Mouse (Mus musculus) embryo, embryonic 11.5 days (tissue): ENCODE measurements around the gene Atat1.
"Not testable (repeated sequence)": the region's sequence is repeated elsewhere in the genome, so short reads cannot be mapped to it uniquely, and the experiment has no call there.

Experiments
- DNase-seq: peaks from one replicate; pipeline ENCODE4 v3.0.0-alpha.2; 2012; ENCODE audit warnings: low read depth, low spot score

Atat1 gene

DNA sequence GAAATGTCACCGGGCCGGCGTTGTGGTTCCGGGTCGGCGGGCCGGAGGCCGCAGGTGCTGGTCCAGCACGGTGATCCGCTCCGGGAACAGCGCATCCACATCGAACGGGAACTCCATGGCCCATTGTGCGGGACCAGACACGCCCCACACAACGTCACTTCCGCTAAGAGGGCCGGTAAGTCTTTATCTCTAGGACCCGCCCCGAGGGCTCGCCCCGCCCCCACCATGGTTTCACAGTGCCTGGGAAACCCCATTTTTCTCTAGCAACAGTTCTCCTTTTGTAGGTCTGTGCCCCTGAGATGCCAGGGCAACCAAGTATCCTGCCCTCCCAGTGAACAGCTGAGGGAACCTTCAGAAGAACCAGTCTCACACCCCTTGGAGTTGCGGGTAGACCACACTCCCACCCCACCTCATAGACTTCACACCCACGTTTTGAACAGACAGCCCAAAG is at the start of gene Atat1:
Gene Atat1 (minus strand): TSS at position 157 of the 451 bp plus-strand sequence.
- peak; percentile 92 for DNase-seq

DNA sequence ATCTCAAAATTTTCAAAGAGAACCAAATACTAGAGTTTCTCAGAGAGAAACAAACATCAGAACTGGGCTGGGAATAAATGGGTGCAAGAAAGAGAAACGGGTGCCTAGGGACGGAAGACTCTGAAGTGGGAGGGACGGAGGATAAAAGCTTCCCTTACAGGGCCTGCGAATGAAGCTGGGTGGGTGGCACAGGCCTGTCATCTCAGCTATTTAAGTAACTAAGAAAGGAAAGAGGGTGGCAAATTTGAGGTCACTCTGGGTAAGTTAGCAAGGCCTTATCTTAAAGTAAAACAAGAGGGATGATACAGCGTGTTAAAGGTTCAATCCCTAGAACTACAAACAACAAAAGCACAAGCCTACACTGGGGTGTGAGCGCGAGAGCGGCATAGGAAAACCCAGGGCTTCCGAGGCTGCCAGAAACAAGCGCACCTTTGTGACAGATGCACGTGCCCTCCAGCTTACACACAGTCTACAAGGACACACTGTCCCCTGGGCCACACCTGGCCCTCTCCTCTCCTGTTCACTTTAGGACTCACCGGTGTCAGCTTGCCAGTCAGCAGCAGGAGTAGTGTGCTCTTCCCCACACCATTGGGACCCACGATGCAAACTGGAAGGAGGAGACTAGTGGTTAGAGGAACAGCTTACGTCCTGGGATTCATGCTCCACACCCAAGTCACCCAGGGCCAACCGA is 48.8 kb upstream of the Atat1 start:
- DNase-seq = no peak

DNA sequence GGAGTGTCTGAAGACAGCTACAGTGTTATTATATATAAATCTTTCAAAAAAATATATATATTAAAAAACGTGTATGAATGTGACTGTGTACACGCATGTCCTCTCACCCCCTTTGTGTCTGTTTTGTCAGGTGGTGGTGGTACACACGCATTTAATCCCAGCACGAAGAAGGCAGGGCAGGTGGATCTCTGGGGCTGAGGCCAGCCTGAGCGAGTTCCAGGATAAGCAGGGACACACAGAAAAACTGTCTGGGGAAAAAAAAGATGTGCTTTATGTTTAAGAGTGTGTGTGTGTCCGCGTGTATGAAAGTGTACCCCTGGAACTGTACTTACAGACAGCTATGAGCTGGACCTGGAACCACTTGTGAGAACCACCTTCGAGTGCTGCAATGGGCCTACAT is 44.8 kb upstream of the Atat1 start:
- no peak for DNase-seq

DNA sequence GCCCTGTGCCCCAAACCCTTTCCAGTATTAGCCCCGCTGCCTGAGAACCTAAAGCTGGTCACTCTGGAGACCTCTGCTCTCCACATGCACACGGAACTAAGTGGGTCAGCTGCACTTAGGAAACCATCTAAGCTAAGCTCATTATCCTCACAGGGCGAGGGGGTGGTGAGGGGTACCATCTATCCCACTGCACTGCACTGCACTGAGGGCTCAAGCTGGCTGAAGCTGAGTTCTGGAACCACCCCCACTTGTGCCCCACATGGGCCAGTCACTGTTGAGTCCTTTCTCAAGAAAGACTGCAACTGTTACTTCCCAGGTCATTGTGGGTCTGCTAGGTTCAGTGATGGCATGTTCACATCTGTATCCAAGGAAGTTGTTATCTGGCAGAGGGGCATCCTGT is 42.7 kb upstream of the Atat1 start:
- DNase-seq = not testable (repeated sequence)

DNA sequence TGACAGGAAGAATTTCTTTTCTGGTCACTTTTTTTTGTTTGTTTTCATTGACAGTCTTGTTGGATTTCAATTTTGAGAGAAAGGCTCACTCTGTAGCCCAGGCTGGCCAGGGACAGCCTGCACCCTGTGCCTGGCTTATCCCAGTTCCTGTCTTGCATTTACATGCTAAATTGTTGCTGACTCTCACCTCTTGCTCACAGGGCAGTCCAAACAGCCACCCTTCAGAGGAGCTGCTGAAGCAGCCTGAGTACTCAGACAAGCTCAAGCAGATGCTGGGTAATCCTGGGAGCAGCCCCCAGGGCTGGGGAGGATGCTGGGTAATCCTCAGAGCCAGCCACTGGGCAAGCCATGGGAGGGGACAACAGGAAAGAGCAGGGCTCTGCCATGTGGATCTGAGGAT is 41.1 kb upstream of the Atat1 start:
- DNase-seq = not testable (repeated sequence)

GRCm38 (mm10) chr17:35939941-35940340 is 30.1 kb upstream of the Atat1 start:
- DNase-seq = no peak

DNA sequence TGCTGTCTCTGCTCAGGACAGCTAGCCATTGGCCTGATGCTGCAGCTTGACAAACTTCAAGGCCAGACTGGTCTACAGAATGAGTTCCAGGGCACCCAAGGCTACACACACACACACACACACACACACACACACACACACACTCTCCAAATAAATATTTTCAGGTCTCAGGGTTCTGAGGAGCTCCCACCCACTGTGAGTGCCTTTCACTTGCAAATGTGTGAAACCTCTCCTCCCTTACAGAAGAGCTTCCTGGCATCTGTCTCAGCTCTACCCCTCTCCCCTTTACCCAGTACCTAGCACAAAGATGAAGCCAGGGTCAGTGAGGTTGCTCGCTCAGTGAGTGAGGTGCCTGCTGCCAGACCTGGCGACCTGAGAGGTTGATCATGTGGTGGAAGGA is 29.2 kb upstream of the Atat1 start:
- DNase-seq = no peak

GRCm38 (mm10) chr17:35937700-35938348 is 27.9 kb upstream of the Atat1 start:
- DNase-seq = peak; percentile 53

DNA sequence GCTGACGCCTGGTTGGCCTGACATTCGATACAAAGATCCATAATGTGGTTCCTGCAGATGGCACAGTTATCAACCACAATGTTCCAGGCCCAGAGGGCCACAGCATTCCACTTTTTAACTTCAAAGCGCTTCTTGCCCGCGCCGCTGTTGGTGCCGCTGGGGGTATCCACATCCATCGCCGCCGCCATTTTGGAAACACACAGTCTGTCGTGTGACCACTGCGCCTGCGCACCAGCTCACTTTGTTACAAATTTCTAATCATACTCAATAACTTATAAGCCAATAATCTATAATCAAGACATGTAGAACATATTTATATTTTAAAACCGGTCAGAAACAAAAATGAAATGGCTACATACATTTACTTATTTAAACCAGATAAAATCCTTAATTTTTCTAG is 25.9 kb upstream of the Atat1 start:
- not testable (repeated sequence) for DNase-seq

GRCm38 (mm10) chr17:35932608-35933007 is 22.7 kb upstream of the Atat1 start:
- no peak for DNase-seq

DNA sequence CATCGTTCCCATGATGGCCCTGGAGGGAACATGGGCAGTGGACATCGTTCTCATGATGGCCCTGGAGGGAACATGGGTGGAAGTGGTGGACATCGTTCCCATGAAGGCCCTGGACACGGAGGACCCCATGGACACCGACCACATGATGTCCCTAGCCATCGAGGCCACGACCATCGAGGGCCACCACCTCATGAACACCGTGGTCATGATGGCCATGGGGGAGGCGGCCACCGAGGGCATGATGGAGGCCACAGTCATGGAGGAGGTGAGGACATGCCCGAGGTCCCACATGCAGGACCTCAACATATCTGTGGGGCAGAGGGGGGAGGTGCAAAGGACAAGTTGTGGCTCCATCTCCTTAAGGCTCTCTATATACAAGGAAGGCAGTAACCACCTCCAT is 20.8 kb upstream of the Atat1 start:
- DNase-seq = no peak

GRCm38 (mm10) chr17:35929534-35929933 is 19.7 kb upstream of the Atat1 start:
- no peak for DNase-seq

GRCm38 (mm10) chr17:35927471-35927870 is 17.6 kb upstream of the Atat1 start:
- no peak for DNase-seq

DNA sequence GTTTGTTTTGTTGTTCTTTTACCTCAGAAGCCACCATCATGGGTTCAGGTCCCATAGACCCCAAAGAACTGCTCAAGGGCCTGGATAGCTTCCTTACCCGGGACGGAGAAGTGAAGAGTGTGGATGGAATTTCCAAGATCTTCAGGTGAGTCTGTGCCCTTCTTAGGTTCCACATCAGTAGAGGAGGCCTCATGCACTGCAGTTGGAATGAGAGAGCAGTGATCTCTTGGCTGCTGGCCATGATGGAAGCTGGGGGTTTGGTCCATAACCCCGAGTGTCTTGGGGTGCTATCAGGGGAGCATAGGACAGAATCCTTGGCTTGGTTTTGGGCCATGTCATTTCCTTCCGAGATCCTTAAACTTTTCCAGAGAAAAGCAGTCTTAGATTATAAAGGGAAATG is 13.4 kb upstream of the Atat1 start:
- DNase-seq = no peak

- no peak for DNase-seq
These were observed 12.7 kb upstream of the Atat1 start for GRCm38 (mm10) chr17:35922566-35922965.

DNA sequence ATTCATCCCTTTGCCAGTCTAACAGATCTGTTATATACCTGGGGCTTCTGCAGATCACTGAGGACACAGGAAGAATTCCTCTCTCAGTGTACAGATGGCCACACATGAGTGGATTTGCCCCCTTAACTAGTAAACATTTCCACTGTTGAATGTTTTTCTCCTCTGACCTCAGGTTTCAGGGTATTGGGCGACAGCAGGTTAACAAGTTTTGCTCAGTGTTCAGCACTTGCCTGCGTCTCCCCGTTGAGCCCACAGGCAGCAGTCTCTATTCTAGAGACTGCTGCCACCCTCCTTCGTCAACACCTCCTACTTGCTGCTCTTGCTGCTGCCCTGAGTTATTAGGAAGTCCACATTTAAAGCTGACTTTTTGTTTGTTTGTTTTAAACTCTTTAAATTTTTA is 11.8 kb upstream of the Atat1 start:
- DNase-seq = no peak

DNA sequence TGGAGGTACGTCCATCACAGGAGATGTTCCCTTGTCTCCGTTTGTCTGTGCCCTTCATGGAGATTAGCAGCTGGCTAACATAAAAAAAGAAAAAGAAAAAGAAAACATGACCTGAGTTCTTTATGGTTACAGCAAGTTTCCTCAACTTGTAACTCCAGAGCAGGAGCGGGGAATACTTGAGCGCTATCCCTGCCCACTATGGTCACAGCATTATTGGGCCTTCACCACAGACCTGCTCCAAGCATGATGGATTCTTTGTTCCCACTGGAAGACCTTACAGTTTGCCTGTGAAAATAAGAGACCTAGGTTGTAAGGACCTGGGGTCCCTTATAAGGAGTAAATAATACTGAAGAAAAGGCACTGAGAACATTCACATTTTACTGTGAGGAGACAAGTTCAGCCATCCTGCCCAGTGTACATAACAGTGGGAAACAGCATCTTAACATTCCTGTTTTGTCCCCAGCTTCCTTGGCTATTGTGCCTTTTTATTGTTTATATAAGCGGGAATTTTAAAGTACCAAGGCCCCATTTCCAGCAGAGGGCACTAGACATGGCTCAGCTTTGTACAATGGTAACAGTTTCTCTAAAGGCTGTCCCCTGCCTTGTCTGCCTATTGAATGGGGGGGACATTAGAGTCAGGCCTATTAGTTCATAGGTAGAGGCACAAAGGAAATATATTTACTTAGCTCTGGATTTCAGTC is 11.1 kb upstream of the Atat1 start:
- DNase-seq = peak; percentile 46

DNA sequence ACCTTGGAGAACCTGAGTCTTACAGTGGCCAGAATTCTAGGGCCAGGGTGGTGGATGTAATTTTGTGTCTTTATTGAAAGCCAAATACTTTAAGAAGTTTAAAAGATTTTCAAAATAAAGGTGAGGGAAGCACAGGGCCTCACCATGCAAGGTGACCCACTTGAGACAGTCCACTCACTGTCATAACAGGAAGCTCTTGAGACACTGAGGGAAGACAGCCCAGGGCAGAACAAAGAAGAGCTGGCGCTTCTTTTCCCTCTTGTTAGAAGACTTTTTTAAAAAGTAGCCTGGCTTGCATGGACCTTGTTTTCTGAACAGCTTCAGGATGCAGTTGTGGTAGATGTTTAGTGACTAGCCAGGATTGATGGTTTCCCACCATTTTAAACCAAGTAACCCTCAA is 10.5 kb upstream of the Atat1 start:
- no peak for DNase-seq

GRCm38 (mm10) chr17:35919864-35920301 is 10.0 kb upstream of the Atat1 start:
- no peak for DNase-seq

GRCm38 (mm10) chr17:35919060-35919715 is 9.3 kb upstream of the Atat1 start:
- peak; percentile 94 for DNase-seq

DNA sequence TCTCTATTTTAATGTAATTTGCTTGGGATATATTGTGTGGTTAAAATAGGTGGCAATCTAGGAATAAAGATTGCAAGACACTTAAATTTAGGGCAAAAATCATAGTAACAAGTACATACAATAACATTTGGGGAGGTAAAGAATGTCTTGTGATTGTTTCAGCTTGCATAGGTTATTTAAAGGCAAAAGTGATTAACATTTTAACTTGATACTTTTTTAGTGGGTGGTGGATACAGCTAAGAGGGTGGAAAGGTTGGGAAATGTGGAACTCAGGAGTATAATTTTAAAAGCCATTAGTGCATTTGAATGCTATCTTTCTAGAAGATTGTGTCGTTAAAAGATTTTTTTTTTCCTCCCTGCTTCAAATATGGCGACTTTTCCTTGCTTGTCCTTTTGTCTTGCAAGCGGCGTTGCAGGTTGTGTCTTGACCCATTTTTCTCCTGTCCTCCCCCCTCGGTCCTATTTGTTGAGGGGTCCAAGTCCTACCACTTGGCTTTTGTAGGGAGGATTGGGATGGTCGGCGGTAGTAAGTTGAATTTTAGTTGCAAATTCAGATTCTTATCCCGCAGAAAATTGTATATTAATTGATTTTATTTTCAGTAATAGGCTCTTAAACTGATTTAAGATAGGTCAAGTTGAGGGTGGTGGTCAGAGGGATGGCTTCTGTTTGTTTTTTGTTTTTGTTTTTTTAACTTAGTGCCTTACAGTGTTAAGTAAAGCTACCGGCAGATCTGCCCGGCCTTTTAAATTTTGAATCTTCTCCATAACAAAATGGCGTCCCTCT is 8.6 kb upstream of the Atat1 start:
- DNase-seq = peak; percentile 57
